Mouse (Mus musculus) cortical plate, adult 2 months (tissue): Measurements from ENCODE around the gene Mtln.

Experiments
- CTCF ChIP-seq: fragments of 200-500 bp; IDR thresholded peaks from 2 replicates; pipeline ENCODE4 v1.5.1; 2011; ENCODE audit warnings: mild to moderate bottlenecking, control low read depth, low read length; ENCODE audit not compliant: insufficient read depth; ENCODE audit errors: extremely low read depth
- POLR2A ChIP-seq: fragments of 200-500 bp; IDR thresholded peaks from 2 replicates; pipeline ENCODE4 v1.6.1; 2011; ENCODE audit warnings: mild to moderate bottlenecking, low read length, control low read depth; ENCODE audit not compliant: insufficient read depth; ENCODE audit errors: extremely low read depth

GRCm38 (mm10) chr2:127832103-127832832 lies 40.0 kb upstream of the Mtln start:
- no peak for TF ChIP-seq POLR2A
- TF ChIP-seq CTCF: no peak
